Mouse (Mus musculus): ENCODE measurements around the gene Nos1ap. TPM values are rescaled to one million over a fixed set of nuclear protein-coding genes. Genes with fewer than 3 reads are reported as not detected.

The Nos1ap gene
- polyA plus RNA-seq, 1 experiment from 2014 or later = 24.6 TPM

DNA sequence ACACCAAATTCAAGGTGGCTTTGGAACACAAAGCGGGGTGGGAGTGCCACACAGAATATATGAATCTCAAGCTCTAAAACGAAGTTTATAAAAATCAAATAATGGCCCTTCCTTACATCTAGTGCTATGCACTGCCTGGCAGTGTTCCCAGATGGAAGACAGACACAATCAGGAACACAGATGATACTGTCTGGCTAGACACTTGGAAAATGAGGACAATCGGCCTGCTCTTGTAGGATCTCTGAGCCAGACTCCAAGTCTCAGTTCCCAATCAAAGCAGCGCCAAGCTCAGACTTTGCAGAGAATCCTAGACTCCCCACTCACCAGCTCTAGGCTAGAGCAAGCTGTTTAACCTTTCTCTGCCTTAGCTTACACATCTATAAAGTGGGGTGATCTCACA is 85.3 kb downstream of the Nos1ap start:
- H3K9ac ChIP-seq (ENCODE audit: low read depth, low read length) = no peak overlapping the region
- H3K27ac ChIP-seq (ENCODE audit: low read length) = no peak overlapping the region
- no peak for ATAC-seq
- WGBS = 85% methylated on average over 4 of the region's 4 CpGs
- no peaks in the 10 kb centered on the region for H3K36me3 ChIP-seq (ENCODE audit: control insufficient read depth, insufficient read depth, low read length)
- no peak overlapping the region for H3K4me3 ChIP-seq (ENCODE audit: low read depth, low read length)
- no peaks in the 10 kb centered on the region for H3K27me3 ChIP-seq (ENCODE audit: control insufficient read depth, insufficient read depth, low read depth, low read length)
- no peaks in the 10 kb centered on the region for H3K9me3 ChIP-seq (replicated peaks; ENCODE audit: control insufficient read depth, low read length, poor library complexity, severe bottlenecking)
- no peak overlapping the region for H3K4me2 ChIP-seq (ENCODE audit: low read length)
- H3K4me1 ChIP-seq (ENCODE audit: control insufficient read depth, insufficient read depth, low read length) = peaks cover 7% of the 10 kb centered on the region; the same call in 1 of the 2 replicates

- peak; percentile 52; the same call in 1 of the 2 replicates for ATAC-seq
Measured at GRCm38 (mm10) chr1:170503277-170503739, 86.4 kb downstream of the Nos1ap start.

DNA sequence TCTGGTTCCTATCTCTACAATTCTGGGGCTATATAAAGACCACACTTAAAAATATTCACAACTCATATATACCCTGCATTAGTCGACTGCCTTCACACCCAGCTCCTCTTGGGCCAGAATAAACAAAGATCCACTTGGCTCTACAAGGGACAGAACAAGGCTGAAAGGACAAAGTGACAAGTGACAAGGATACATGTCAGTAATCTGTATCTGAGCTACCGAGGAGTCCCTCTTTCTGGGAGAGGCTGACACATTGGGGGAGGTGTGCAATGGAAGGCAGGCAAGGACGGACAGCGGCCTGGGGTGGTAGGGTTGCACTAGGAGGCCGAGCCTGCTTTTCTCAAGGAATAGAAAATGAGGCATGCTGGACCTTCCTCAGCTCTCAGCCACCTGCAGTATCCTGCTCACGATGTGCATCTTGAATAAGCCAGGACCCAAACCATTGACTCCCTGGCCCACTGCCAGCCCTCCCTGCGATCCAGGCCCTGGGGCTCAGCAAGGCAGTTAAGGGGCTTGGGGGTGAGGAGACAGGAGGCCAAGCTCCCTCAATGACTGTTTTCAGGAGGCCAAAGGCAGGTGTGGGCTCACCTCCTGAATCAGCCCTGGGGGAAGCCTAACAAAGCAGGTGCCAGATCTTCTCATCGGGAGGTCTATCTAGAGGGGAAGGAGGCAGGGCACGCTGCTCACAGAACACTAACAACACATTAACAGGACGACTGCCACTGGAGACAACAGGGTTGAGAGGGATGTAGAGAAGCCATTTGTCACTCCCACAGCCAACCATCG is 87.0 kb downstream of the Nos1ap start:
- Histone ChIP-seq H3K4me1 (ENCODE audit: control insufficient read depth, insufficient read depth, low read length) (peaks cover 7% of the 10 kb centered on the region; the same call in 1 of the 2 replicates), H3K4me3 (ENCODE audit: low read depth, low read length) (no peak overlapping the region), H3K9me3 (replicated peaks; ENCODE audit: control insufficient read depth, low read length, poor library complexity, severe bottlenecking) (no peaks in the 10 kb centered on the region), H3K27ac (ENCODE audit: low read length) (no peak overlapping the region), H3K36me3 (ENCODE audit: control insufficient read depth, insufficient read depth, low read length) (no peaks in the 10 kb centered on the region), H3K9ac (ENCODE audit: low read depth, low read length) (0 out of 2 replicates have a peak overlapping the region, but pooled peaks have one; percentile 6), H3K4me2 (ENCODE audit: low read length) (no peak overlapping the region), H3K27me3 (ENCODE audit: control insufficient read depth, insufficient read depth, low read depth, low read length) (no peaks in the 10 kb centered on the region)
- WGBS = 30% methylated on average over 11 of the region's 11 CpGs
- ATAC-seq = 0 out of 2 replicates have a peak, but pooled peaks have one; percentile 12

More at GRCm38 (mm10) chr1:170503277-170503739, 86.4 kb downstream of the Nos1ap start:
- 36% methylated on average over 4 of the region's 4 CpGs for WGBS
- Histone ChIP-seq H3K9me3 (replicated peaks; ENCODE audit: control insufficient read depth, low read length, poor library complexity, severe bottlenecking) (no peaks in the 10 kb centered on the region), H3K27me3 (ENCODE audit: control insufficient read depth, insufficient read depth, low read depth, low read length) (no peaks in the 10 kb centered on the region), H3K4me2 (ENCODE audit: low read length) (no peak overlapping the region), H3K27ac (ENCODE audit: low read length) (no peak overlapping the region), H3K4me3 (ENCODE audit: low read depth, low read length) (no peak overlapping the region), H3K4me1 (ENCODE audit: control insufficient read depth, insufficient read depth, low read length) (peaks cover 7% of the 10 kb centered on the region; the same call in 1 of the 2 replicates), H3K36me3 (ENCODE audit: control insufficient read depth, insufficient read depth, low read length) (no peaks in the 10 kb centered on the region), H3K9ac (ENCODE audit: low read depth, low read length) (no peak overlapping the region)

DNA sequence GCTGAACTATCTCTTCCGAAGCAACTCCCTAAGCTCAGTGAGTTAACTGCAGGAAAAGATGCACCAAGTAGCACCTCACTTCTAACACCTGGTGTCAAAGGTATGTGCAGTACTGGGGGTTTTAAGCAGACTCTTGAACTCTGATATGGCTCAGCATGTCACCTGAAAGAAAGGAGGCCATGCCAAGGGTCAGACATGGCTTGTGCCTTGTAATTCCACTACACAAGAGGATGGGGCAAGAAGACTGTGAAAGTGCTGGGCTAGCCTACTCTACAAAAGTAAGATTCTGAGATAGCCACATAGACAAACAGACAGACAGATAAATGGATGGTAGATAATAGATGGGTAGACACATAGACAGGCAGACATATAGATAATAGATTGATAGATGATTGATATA is 87.7 kb downstream of the Nos1ap start:
- H3K9ac ChIP-seq (ENCODE audit: low read depth, low read length) = no peak overlapping the region
- no peak overlapping the region for H3K4me2 ChIP-seq (ENCODE audit: low read length)
- peaks cover 7% of the 10 kb centered on the region; the same call in 1 of the 2 replicates for H3K4me1 ChIP-seq (ENCODE audit: control insufficient read depth, insufficient read depth, low read length)
- no peaks in the 10 kb centered on the region for H3K9me3 ChIP-seq (replicated peaks; ENCODE audit: control insufficient read depth, low read length, poor library complexity, severe bottlenecking)
- H3K4me3 ChIP-seq (ENCODE audit: low read depth, low read length) = no peak overlapping the region
- no peaks in the 10 kb centered on the region for H3K36me3 ChIP-seq (ENCODE audit: control insufficient read depth, insufficient read depth, low read length)
- WGBS = 92% methylated on average over 1 of the region's 1 CpGs
- ATAC-seq = no peak
- no peaks in the 10 kb centered on the region for H3K27me3 ChIP-seq (ENCODE audit: control insufficient read depth, insufficient read depth, low read depth, low read length)
- H3K27ac ChIP-seq (ENCODE audit: low read length) = no peak overlapping the region

GRCm38 (mm10) chr1:170501556-170501955 is 88.1 kb downstream of the Nos1ap start:
- WGBS = 88% methylated on average over 7 of the region's 7 CpGs
- Histone ChIP-seq H3K4me3 (ENCODE audit: low read depth, low read length) (no peak overlapping the region), H3K4me2 (ENCODE audit: low read length) (no peak overlapping the region), H3K9ac (ENCODE audit: low read depth, low read length) (no peak overlapping the region), H3K27me3 (ENCODE audit: control insufficient read depth, insufficient read depth, low read depth, low read length) (no peaks in the 10 kb centered on the region), H3K36me3 (ENCODE audit: control insufficient read depth, insufficient read depth, low read length) (no peaks in the 10 kb centered on the region), H3K27ac (ENCODE audit: low read length) (no peak overlapping the region), H3K4me1 (ENCODE audit: control insufficient read depth, insufficient read depth, low read length) (peaks cover 7% of the 10 kb centered on the region; the same call in 1 of the 2 replicates), H3K9me3 (replicated peaks; ENCODE audit: control insufficient read depth, low read length, poor library complexity, severe bottlenecking) (no peaks in the 10 kb centered on the region)
- ATAC-seq = no peak

DNA sequence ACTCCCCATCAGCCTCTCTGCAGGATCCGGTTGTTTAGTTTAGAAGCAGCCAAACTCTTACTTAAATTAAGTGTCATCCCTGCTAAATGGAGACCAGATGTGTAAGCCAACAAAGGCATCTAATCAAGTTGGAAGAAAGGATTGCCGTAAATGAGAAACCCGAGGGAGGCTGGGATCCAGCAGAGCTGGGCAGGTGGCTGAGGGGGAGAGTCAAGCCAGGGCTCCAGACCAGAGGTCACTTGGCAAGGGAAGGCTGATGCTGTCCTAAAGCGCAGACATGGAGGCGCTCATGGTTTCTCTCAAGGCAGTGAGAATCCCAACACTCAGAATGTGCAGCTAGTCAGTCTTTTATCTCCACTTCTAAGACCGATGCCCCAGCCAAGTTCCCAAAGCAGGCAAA is 89.8 kb downstream of the Nos1ap start:
- WGBS = 59% methylated on average over 6 of the region's 6 CpGs
- Histone ChIP-seq H3K4me3 (ENCODE audit: low read depth, low read length) (no peak overlapping the region), H3K4me2 (ENCODE audit: low read length) (no peak overlapping the region), H3K9ac (ENCODE audit: low read depth, low read length) (no peak overlapping the region), H3K27ac (ENCODE audit: low read length) (no peak overlapping the region), H3K4me1 (ENCODE audit: control insufficient read depth, insufficient read depth, low read length) (peaks cover 7% of the 10 kb centered on the region; the same call in 1 of the 2 replicates), H3K9me3 (replicated peaks; ENCODE audit: control insufficient read depth, low read length, poor library complexity, severe bottlenecking) (no peaks in the 10 kb centered on the region), H3K36me3 (ENCODE audit: control insufficient read depth, insufficient read depth, low read length) (no peaks in the 10 kb centered on the region), H3K27me3 (ENCODE audit: control insufficient read depth, insufficient read depth, low read depth, low read length) (no peaks in the 10 kb centered on the region)
- no peak for ATAC-seq

GRCm38 (mm10) chr1:170499466-170499865 is 90.2 kb downstream of the Nos1ap start:
- Histone ChIP-seq H3K36me3 (ENCODE audit: control insufficient read depth, insufficient read depth, low read length) (no peaks in the 10 kb centered on the region), H3K9ac (ENCODE audit: low read depth, low read length) (no peak overlapping the region)
- 77% methylated on average over 4 of the region's 4 CpGs for WGBS

GRCm38 (mm10) chr1:170498645-170499044 is 91.0 kb downstream of the Nos1ap start:
- Histone ChIP-seq H3K36me3 (ENCODE audit: control insufficient read depth, insufficient read depth, low read length) (no peaks in the 10 kb centered on the region), H3K27me3 (ENCODE audit: control insufficient read depth, insufficient read depth, low read depth, low read length) (no peaks in the 10 kb centered on the region)
- WGBS = 45% methylated on average over 4 of the region's 4 CpGs

More at GRCm38 (mm10) chr1:170499466-170499865, 90.2 kb downstream of the Nos1ap start:
- H3K9me3 ChIP-seq (replicated peaks; ENCODE audit: control insufficient read depth, low read length, poor library complexity, severe bottlenecking) = no peaks in the 10 kb centered on the region
- no peak overlapping the region for H3K27ac ChIP-seq (ENCODE audit: low read length)
- no peak overlapping the region for H3K4me2 ChIP-seq (ENCODE audit: low read length)
- no peak overlapping the region for H3K4me3 ChIP-seq (ENCODE audit: low read depth, low read length)
- no peak for ATAC-seq
- H3K4me1 ChIP-seq (ENCODE audit: control insufficient read depth, insufficient read depth, low read length) = peaks cover 7% of the 10 kb centered on the region; the same call in 1 of the 2 replicates
- H3K27me3 ChIP-seq (ENCODE audit: control insufficient read depth, insufficient read depth, low read depth, low read length) = no peaks in the 10 kb centered on the region

GRCm38 (mm10) chr1:170496221-170496620 is 93.4 kb downstream of the Nos1ap start:
- H3K27me3 ChIP-seq (ENCODE audit: control insufficient read depth, insufficient read depth, low read depth, low read length) = no peaks in the 10 kb centered on the region

More at GRCm38 (mm10) chr1:170498645-170499044, 91.0 kb downstream of the Nos1ap start:
- Histone ChIP-seq H3K4me3 (ENCODE audit: low read depth, low read length) (no peak overlapping the region), H3K9ac (ENCODE audit: low read depth, low read length) (no peak overlapping the region), H3K4me2 (ENCODE audit: low read length) (no peak overlapping the region), H3K4me1 (ENCODE audit: control insufficient read depth, insufficient read depth, low read length) (peaks cover 7% of the 10 kb centered on the region; the same call in 1 of the 2 replicates), H3K27ac (ENCODE audit: low read length) (no peak overlapping the region), H3K9me3 (replicated peaks; ENCODE audit: control insufficient read depth, low read length, poor library complexity, severe bottlenecking) (no peaks in the 10 kb centered on the region)
- no peak for ATAC-seq

More at GRCm38 (mm10) chr1:170496221-170496620, 93.4 kb downstream of the Nos1ap start:
- H3K27ac ChIP-seq (ENCODE audit: low read length) = no peak overlapping the region
- H3K9me3 ChIP-seq (replicated peaks; ENCODE audit: control insufficient read depth, low read length, poor library complexity, severe bottlenecking) = no peaks in the 10 kb centered on the region
- 92% methylated on average over 8 of the region's 8 CpGs for WGBS
- no peaks in the 10 kb centered on the region for H3K36me3 ChIP-seq (ENCODE audit: control insufficient read depth, insufficient read depth, low read length)
- H3K4me3 ChIP-seq (ENCODE audit: low read depth, low read length) = no peak overlapping the region
- ATAC-seq = no peak
- H3K4me1 ChIP-seq (ENCODE audit: control insufficient read depth, insufficient read depth, low read length) = no peaks in the 10 kb centered on the region
- H3K9ac ChIP-seq (ENCODE audit: low read depth, low read length) = no peak overlapping the region
- no peak overlapping the region for H3K4me2 ChIP-seq (ENCODE audit: low read length)

All from midbrain, embryonic 16.5 days (tissue).